Mouse (Mus musculus) embryonic fibroblast, embryonic 13.5 days (primary cell): ENCODE data around the gene Rnase2b.

Experiments used
- CTCF ChIP-seq: IDR thresholded peaks from 2 replicates; pipeline ENCODE4 v1.5.1; 2011; ENCODE audit warnings: mild to moderate bottlenecking, control low read depth, low read length, moderate library complexity, borderline replicate concordance; ENCODE audit not compliant: insufficient read depth
- POLR2A ChIP-seq: IDR thresholded peaks from 2 replicates; pipeline ENCODE4 v1.6.1; 2011; ENCODE audit warnings: low read depth, mild to moderate bottlenecking, control low read depth, low read length, moderate library complexity

DNA sequence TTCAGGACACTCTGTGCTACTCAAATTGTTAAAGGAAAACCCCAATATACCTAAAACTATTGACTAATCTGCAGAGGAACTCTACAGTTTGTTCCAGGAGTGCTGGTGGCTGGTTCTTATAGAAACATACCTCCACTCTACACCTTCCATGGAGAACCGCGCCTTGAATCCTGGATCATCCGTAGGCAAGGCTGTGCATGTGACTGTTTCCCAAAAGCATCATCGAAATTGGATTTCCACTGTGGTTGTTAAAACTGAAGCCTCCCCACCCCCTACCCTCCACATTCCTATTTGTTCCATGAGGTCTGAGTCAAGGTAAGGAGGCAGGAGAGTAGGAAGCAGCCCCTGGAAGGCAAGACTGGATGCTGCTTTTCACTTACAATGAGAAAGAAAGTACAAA is 17.6 kb upstream of the Rnase2b start:
- TF ChIP-seq CTCF (no peak), POLR2A (no peak)
